Mouse (Mus musculus) embryonic facial prominence, embryonic 14.5 days (tissue): ENCODE measurements at regions not wholly inside any gene's neighbourhood (a gene's known extent, or its start where the extent isn't known, plus 50 kb on each side); places are given as distances from the start of the nearest gene placed in this dataset.

ENCODE experiments used
- ATAC-seq: fragments of 200-750 bp; cut with Nextera tagmentation; 2 replicates; pipeline ENCODE4 v1.8.0; 2017; ENCODE audit warnings: low read depth, moderate number of reproducible peaks, moderate TSS enrichment
- DNase-seq: peaks from one replicate; pipeline ENCODE4 v3.0.0-alpha.2; 2015; ENCODE audit warnings: low spot score
- H3K27ac ChIP-seq: fragments of 300-500 bp; sonication (generic); replicated peaks from 2 replicates; pipeline ENCODE4 v1.5.1; 2014; ENCODE audit warnings: low read depth, mild to moderate bottlenecking, low read length, moderate library complexity
- H3K27me3 ChIP-seq: fragments of 300-500 bp; sonication (generic); replicated peaks from 2 replicates; pipeline ENCODE4 v1.6.1; 2014; ENCODE audit warnings: low read length; ENCODE audit not compliant: control insufficient read depth, insufficient read depth
- H3K36me3 ChIP-seq: fragments of 300-500 bp; sonication (generic); 2 replicates; pipeline ENCODE4 v1.6.1; 2014; ENCODE audit warnings: low read length, mixed read lengths; ENCODE audit not compliant: control insufficient read depth, insufficient read depth
- H3K4me1 ChIP-seq: fragments of 300-500 bp; sonication (generic); 2 replicates; pipeline ENCODE4 v1.6.1; 2014; ENCODE audit warnings: antibody characterized with exemption, low read length; ENCODE audit not compliant: control insufficient read depth, insufficient read depth
- H3K4me2 ChIP-seq: fragments of 300-500 bp; sonication (generic); 2 replicates; pipeline ENCODE4 v1.6.1; 2014; ENCODE audit warnings: low read depth, mild to moderate bottlenecking, low read length, moderate library complexity, mixed read lengths
- H3K4me3 ChIP-seq: fragments of 300-500 bp; sonication (generic); 2 replicates; pipeline ENCODE4 v1.5.1; 2014; ENCODE audit warnings: low read depth, mild to moderate bottlenecking, low read length
- H3K9ac ChIP-seq: fragments of 300-500 bp; sonication (generic); 2 replicates; pipeline ENCODE4 v1.6.1; 2014; ENCODE audit warnings: low read depth, mild to moderate bottlenecking, low read length, moderate library complexity, mixed read lengths
- H3K9me3 ChIP-seq: fragments of 300-500 bp; sonication (generic); 2 replicates; pipeline ENCODE4 v1.6.1; 2016; ENCODE audit warnings: low read length; ENCODE audit not compliant: control insufficient read depth
- WGBS: fragments of 180-500 bp; shearing (Covaris S2); extraction: QIAGEN DNeasy Blood & Tissue Kit; methylation state at CpG from one replicate; pipeline ENCODE4 v1.1.7; 2014; 5-methylcytosine and 5-hydroxymethylcytosine counted together

GRCm38 (mm10) chr8:126081279-126081678 lies 86.3 kb downstream of the Kcnk1 start:
- ATAC-seq, result no peak
- Histone ChIP-seq H3K27me3 (no peaks in the 10 kb centered on the region), H3K4me2 (no peak overlapping the region), H3K36me3 (no peaks in the 10 kb centered on the region), H3K4me1 (no peaks in the 10 kb centered on the region), H3K9me3 (no peaks in the 10 kb centered on the region), H3K4me3 (no peak overlapping the region), H3K27ac (no peak overlapping the region), H3K9ac (no peak overlapping the region)
- peak; percentile 57 for DNase-seq

GRCm38 (mm10) chr8:126082827-126083226 lies 87.9 kb downstream of the Kcnk1 start:
- Histone ChIP-seq H3K9ac (no peak overlapping the region), H3K4me2 (no peak overlapping the region), H3K4me1 (no peaks in the 10 kb centered on the region), H3K27ac (no peak overlapping the region), H3K4me3 (no peak overlapping the region), H3K36me3 (no peaks in the 10 kb centered on the region), H3K9me3 (no peaks in the 10 kb centered on the region), H3K27me3 (no peaks in the 10 kb centered on the region)
- DNase-seq, result no peak
- WGBS, result 93% methylated on average over 1 of the region's 1 CpGs
- ATAC-seq, result no peak

- DNase-seq, result no peak
- 52% methylated on average over 1 of the region's 1 CpGs for WGBS
- no peaks in the 10 kb centered on the region for H3K27me3 ChIP-seq
- H3K9me3 ChIP-seq, result 0 out of 2 replicates have a peak, but pooled peaks cover 11% of the 10 kb centered on the region
- ATAC-seq, result no peak
- H3K36me3 ChIP-seq, result no peaks in the 10 kb centered on the region
- no peak overlapping the region for H3K9ac ChIP-seq
- no peaks in the 10 kb centered on the region for H3K4me1 ChIP-seq
- no peak overlapping the region for H3K4me2 ChIP-seq
- no peak overlapping the region for H3K4me3 ChIP-seq
- H3K27ac ChIP-seq, result no peak overlapping the region
Measured at GRCm38 (mm10) chr8:126090772-126091171, 95.8 kb downstream of the Kcnk1 start.

- Histone ChIP-seq H3K9ac (no peak overlapping the region), H3K4me3 (no peak overlapping the region), H3K36me3 (no peaks in the 10 kb centered on the region), H3K4me1 (no peaks in the 10 kb centered on the region), H3K9me3 (0 out of 2 replicates have a peak, but pooled peaks cover 5% of the 10 kb centered on the region), H3K27ac (no peak overlapping the region), H3K4me2 (no peak overlapping the region), H3K27me3 (no peaks in the 10 kb centered on the region)
- ATAC-seq (no peak), DNase-seq (no peak)
- 56% methylated on average over 2 of the region's 2 CpGs for WGBS
Measured at GRCm38 (mm10) chr8:126094005-126094404, 99.0 kb downstream of the Kcnk1 start.

- Histone ChIP-seq H3K36me3 (no peaks in the 10 kb centered on the region), H3K4me2 (no peak overlapping the region), H3K4me3 (no peak overlapping the region), H3K27ac (no peak overlapping the region), H3K9me3 (no peaks in the 10 kb centered on the region), H3K27me3 (no peaks in the 10 kb centered on the region), H3K9ac (no peak overlapping the region), H3K4me1 (no peaks in the 10 kb centered on the region)
- WGBS, result 73% methylated on average over 6 of the region's 6 CpGs
- DNase-seq, result no peak
- ATAC-seq, result no peak
Measured at GRCm38 (mm10) chr8:126096056-126096455, 101.1 kb downstream of the Kcnk1 start.

GRCm38 (mm10) chr8:126096636-126097170 lies 101.7 kb downstream of the Kcnk1 start:
- Histone ChIP-seq H3K9ac (no peak overlapping the region), H3K9me3 (no peaks in the 10 kb centered on the region), H3K4me3 (no peak overlapping the region), H3K36me3 (no peaks in the 10 kb centered on the region), H3K4me2 (no peak overlapping the region), H3K27me3 (no peaks in the 10 kb centered on the region), H3K27ac (no peak overlapping the region), H3K4me1 (no peaks in the 10 kb centered on the region)
- WGBS, result 58% methylated on average over 9 of the region's 9 CpGs
- ATAC-seq (no peak), DNase-seq (no peak)

GRCm38 (mm10) chr8:126098886-126099285 lies 103.9 kb downstream of the Kcnk1 start:
- Histone ChIP-seq H3K4me3 (no peak overlapping the region), H3K4me2 (no peak overlapping the region), H3K4me1 (no peaks in the 10 kb centered on the region), H3K9ac (no peak overlapping the region), H3K27me3 (no peaks in the 10 kb centered on the region), H3K9me3 (no peaks in the 10 kb centered on the region), H3K36me3 (no peaks in the 10 kb centered on the region), H3K27ac (no peak overlapping the region)
- DNase-seq, result no peak
- ATAC-seq, result no peak
- 87% methylated on average over 6 of the region's 6 CpGs for WGBS

GRCm38 (mm10) chr8:126099889-126100288 lies 104.9 kb downstream of the Kcnk1 start:
- Histone ChIP-seq H3K9me3 (no peaks in the 10 kb centered on the region), H3K36me3 (no peaks in the 10 kb centered on the region), H3K4me2 (no peak overlapping the region), H3K4me3 (no peak overlapping the region), H3K27me3 (no peaks in the 10 kb centered on the region), H3K9ac (no peak overlapping the region), H3K4me1 (no peaks in the 10 kb centered on the region), H3K27ac (no peak overlapping the region)
- no peak for ATAC-seq
- 67% methylated on average over 4 of the region's 4 CpGs for WGBS
- no peak for DNase-seq

- H3K27ac ChIP-seq, result no peak overlapping the region
- H3K9me3 ChIP-seq, result no peaks in the 10 kb centered on the region
- 84% methylated on average over 3 of the region's 3 CpGs for WGBS
- H3K36me3 ChIP-seq, result no peaks in the 10 kb centered on the region
- DNase-seq (no peak), ATAC-seq (no peak)
- H3K4me2 ChIP-seq, result no peak overlapping the region
- H3K9ac ChIP-seq, result no peak overlapping the region
- H3K4me3 ChIP-seq, result no peak overlapping the region
- H3K27me3 ChIP-seq, result no peaks in the 10 kb centered on the region
- no peaks in the 10 kb centered on the region for H3K4me1 ChIP-seq
Measured at GRCm38 (mm10) chr8:126105043-126105442, 110.1 kb downstream of the Kcnk1 start.
